Mouse (Mus musculus) small intestine, adult 2 months (tissue): ENCODE measurements at regions not wholly inside any gene's neighbourhood (a gene's known extent, or its start where the extent isn't known, plus 50 kb on each side); places are given as distances from the start of the nearest gene placed in this dataset.
"Not testable (repeated sequence)": the region's sequence is repeated elsewhere in the genome, so short reads cannot be mapped to it uniquely, and the experiment has no call there.

Experiments
- CTCF ChIP-seq: fragments of 200-500 bp; IDR thresholded peaks from 2 replicates; pipeline ENCODE4 v1.5.1; 2012; ENCODE audit warnings: low read depth, mild to moderate bottlenecking, control low read depth, inconsistent platforms, low read length, moderate library complexity, mixed read lengths; ENCODE audit not compliant: insufficient replicate concordance, insufficient read length; ENCODE audit errors: extremely low read depth
- POLR2A ChIP-seq: fragments of 200-500 bp; IDR thresholded peaks from 2 replicates; pipeline ENCODE4 v1.6.1; 2012; ENCODE audit warnings: low read depth, mild to moderate bottlenecking, control low read depth, inconsistent platforms, low read length, moderate library complexity

DNA sequence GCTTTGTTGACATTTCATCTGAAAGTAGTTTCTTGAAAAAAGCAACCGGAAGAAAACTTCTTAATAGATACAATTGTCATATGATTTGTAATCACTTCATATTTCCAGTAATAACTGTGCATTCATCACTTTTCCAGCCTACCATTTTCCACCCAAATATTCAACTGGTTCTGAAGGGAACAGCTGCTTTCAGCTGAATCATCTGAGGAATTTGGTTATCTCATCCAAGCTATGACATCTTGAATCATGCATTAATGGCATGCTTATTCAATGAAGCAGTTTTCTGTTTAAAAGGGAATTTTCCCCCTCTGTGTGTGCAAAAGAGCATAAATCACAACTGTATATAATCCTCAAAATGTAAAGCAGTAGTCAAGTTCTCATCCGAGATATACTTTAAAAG lies 97.2 kb upstream of the Cdk6 start:
- not testable (repeated sequence) for TF ChIP-seq POLR2A, CTCF
